ENCODE assay signal across 9 mouse cellular contexts in genomic region chr9:40227874-40228789, GRCm38 (mm10). TPM values are rescaled to one million over a fixed set of nuclear protein-coding genes. Genes with fewer than 3 reads are reported as not detected.
A peak's percentile ranks its signal among the peaks of the same experiment; 100 is the strongest.
DNase-seq lines count a peak whose midpoint lies in the region; ATAC-seq and TF ChIP-seq lines count a peak whose summit lies in the region.
"Had no signal": no experiment of that assay in that cellular context is flagged by ENCODE, and none has a peak within 500 bp of the region (broad histone marks: within the 10 kb centered on the region; RNA-seq: fewer than 3 reads in every experiment).

No protein-coding gene starts in this region.

- no peak overlapping the region for H3K4me3 ChIP-seq in cerebellum, adult 2 months (replicated peaks; ENCODE audit: insufficient read depth, low read depth, low read length)
- H3K4me3 ChIP-seq in kidney, postnatal 0 days (replicated peaks; ENCODE audit: low read depth, low read length) = no peak overlapping the region

- no peaks in the 10 kb centered on the region for H3K9me3 ChIP-seq in kidney, postnatal 0 days (replicated peaks; ENCODE audit: low read length)

- peak; percentile 38 for DNase-seq in gastrocnemius, postnatal 10 days
- no peak for DNase-seq in gastrocnemius, adult 8-10 months (ENCODE audit: low spot score in 2 of 2)
- DNase-seq in CD4-positive, CD25-positive, alpha-beta regulatory T cell, adult 2 months (ENCODE audit: low read depth, low spot score) = peak; percentile 74
- peak; percentile 47 to 49 for DNase-seq in cerebellum, adult 2 months
- peak; percentile 68 for DNase-seq in forelimb bud, embryonic 11.5 days (ENCODE audit: low read depth, low spot score)
- DNase-seq in kidney, postnatal 0 days (ENCODE audit: low spot score) = peak; percentile 81
- DNase-seq in skeletal muscle tissue, adult 2 months (ENCODE audit: low read depth, low spot score) = peak; percentile 64

- TF ChIP-seq POLR2A in cerebellum, adult 2 months (IDR thresholded peaks at IDR 0.05; ENCODE audit: borderline replicate concordance, insufficient read depth, low read length) = no peak

- H3K27ac ChIP-seq in cerebellum, adult 2 months (ENCODE audit: insufficient read depth, low read length) = no peak overlapping the region
- no peak overlapping the region for H3K27ac ChIP-seq in kidney, postnatal 0 days

- no peaks in the 10 kb centered on the region for H3K27me3 ChIP-seq in cerebellum, adult 2 months (ENCODE audit: control insufficient read depth, insufficient read depth, low read length)
- H3K27me3 ChIP-seq in kidney, postnatal 0 days (ENCODE audit: insufficient read depth, low read length) = no peaks in the 10 kb centered on the region

- no peaks in the 10 kb centered on the region for H3K4me1 ChIP-seq in cerebellum, adult 2 months (ENCODE audit: control insufficient read depth, insufficient read depth, low read length)
- H3K4me1 ChIP-seq in kidney, postnatal 0 days (replicated peaks; ENCODE audit: insufficient read depth, low read length) = no peaks in the 10 kb centered on the region

- no peaks in the 10 kb centered on the region for H3K36me3 ChIP-seq in kidney, postnatal 0 days (ENCODE audit: insufficient read depth, low read length)

- peak; percentile 46; the same call in 1 of the 2 replicates for TF ChIP-seq CTCF in cerebellum, adult 2 months (IDR thresholded peaks at IDR 0.05; ENCODE audit: borderline replicate concordance, insufficient read depth, low read depth, low read length)
- TF ChIP-seq CTCF in kidney, postnatal 0 days (IDR thresholded peaks at IDR 0.05; ENCODE audit: low read depth) = peak; percentile 87

- H3K9ac ChIP-seq in kidney, postnatal 0 days (ENCODE audit: low read depth, low read length) = no peak overlapping the region

- 67% methylated on average over 10 of the region's 10 CpGs for WGBS in cerebellum, adult 2 months
- 77% methylated on average over 10 of the region's 10 CpGs for WGBS in kidney, postnatal 0 days

- ATAC-seq in kidney, postnatal 0 days (replicated peaks; ENCODE audit: low FRiP score, low read depth) = peak; percentile 66; the same call in 1 of the 2 replicates
- peak; percentile 87 for ATAC-seq in megakaryocyte-erythroid progenitor cell, adult 5-6 weeks (replicated peaks; ENCODE audit: low FRiP score, low TSS enrichment, poor library complexity, severe bottlenecking)

- H3K4me2 ChIP-seq in kidney, postnatal 0 days (ENCODE audit: low read length) = no peak overlapping the region

RNA-seq across cellular contexts. Expression of gene Zfp202, which starts 36.0 kb away (rescaled TPM):
- 1 to 10 TPM; 2.5 to 3.2 TPM for total RNA-seq in gastrocnemius, postnatal 10 days (2021)
- total RNA-seq in gastrocnemius, adult 8-10 months (2022) = 1 to 10 TPM; 1.6 to 2.1 (median 1.8) TPM
- polyA plus RNA-seq in cerebellum, adult 2 months (2012; rRNA removed) = 2.8 TPM in 2 replicates
- polyA plus RNA-seq in kidney, postnatal 0 days (2015; fragmentation: Nextera tagmentation; extraction: Ambion mirVana) = 3.9 and 4.3 TPM in 2 replicates
- total RNA-seq in megakaryocyte-erythroid progenitor cell, adult 5-6 weeks (2014; fragmentation: Nextera tagmentation) = 5.2 and 6.4 TPM in 2 replicates
- total RNA-seq in megakaryocyte-erythroid progenitor cell, adult 5-6 weeks (2017) = 2.2 and 5.1 TPM in 2 replicates

RNA-seq across cellular contexts. Expression of gene Scn3b, which starts 40.9 kb away (rescaled TPM):
- 1 to 10 TPM; 8.2 to 8.9 TPM for total RNA-seq in gastrocnemius, postnatal 10 days (2021)
- 1 to 10 TPM in 1 of 4 experiments, under 1 TPM in 3; 0.70 to 1.7 (median 0.97) TPM for total RNA-seq in gastrocnemius, adult 8-10 months (2022)
- 9.2 and 10.1 TPM in 2 replicates for polyA plus RNA-seq in cerebellum, adult 2 months (2012; rRNA removed)
- polyA plus RNA-seq in kidney, postnatal 0 days (2015; fragmentation: Nextera tagmentation; extraction: Ambion mirVana) = 0.31 and 0.32 TPM in 2 replicates
- total RNA-seq in megakaryocyte-erythroid progenitor cell, adult 5-6 weeks (2014; fragmentation: Nextera tagmentation) = not detected in 2 replicates
- total RNA-seq in megakaryocyte-erythroid progenitor cell, adult 5-6 weeks (2017) = not detected in 2 replicates

RNA-seq across cellular contexts. Expression of gene Olfr986, which starts 47.4 kb away (rescaled TPM):
- total RNA-seq in gastrocnemius, postnatal 10 days (2021) = not detected
- total RNA-seq in gastrocnemius, adult 8-10 months (2022) = not detected
- polyA plus RNA-seq in cerebellum, adult 2 months (2012; rRNA removed) = not detected in 2 replicates
- 0.06 TPM in 1 of 2 replicates, not detected in the other for polyA plus RNA-seq in kidney, postnatal 0 days (2015; fragmentation: Nextera tagmentation; extraction: Ambion mirVana)
- not detected in 2 replicates for total RNA-seq in megakaryocyte-erythroid progenitor cell, adult 5-6 weeks (2014; fragmentation: Nextera tagmentation)
- not detected in 2 replicates for total RNA-seq in megakaryocyte-erythroid progenitor cell, adult 5-6 weeks (2017)
- polyA plus RNA-seq: testis, adult 2 months had no signal

Comparison
In these comparisons a context has a peak if more than half of its experiments do, and no peak if none do; other contexts are left out.
1. DNase-seq: peak in gastrocnemius, postnatal 10 days (single experiment), CD4-positive, CD25-positive, alpha-beta regulatory T cell, adult 2 months (single experiment), cerebellum, adult 2 months (2 of 2), forelimb bud, embryonic 11.5 days (single experiment), kidney, postnatal 0 days (single experiment) and skeletal muscle tissue, adult 2 months (single experiment); none in gastrocnemius, adult 8-10 months (0 of 2).